Mouse (Mus musculus) brain, embryonic 14.5 days (tissue): ENCODE measurements at regions not wholly inside any gene's neighbourhood (a gene's known extent, or its start where the extent isn't known, plus 50 kb on each side); places are given as distances from the start of the nearest gene placed in this dataset.

Experiments used
- CTCF ChIP-seq: fragments of 200-500 bp; IDR thresholded peaks from 2 replicates; pipeline ENCODE4 v1.5.1; 2012; ENCODE audit warnings: inconsistent platforms, mild to moderate bottlenecking, moderate library complexity, borderline replicate concordance; ENCODE audit not compliant: insufficient read depth, insufficient read length; ENCODE audit errors: extremely low read depth
- POLR2A ChIP-seq: fragments of 200-500 bp; IDR thresholded peaks from 2 replicates; pipeline ENCODE4 v1.6.1; 2012; ENCODE audit warnings: mild to moderate bottlenecking, inconsistent platforms, borderline replicate concordance; ENCODE audit not compliant: poor library complexity, insufficient read depth, insufficient read length, severe bottlenecking; ENCODE audit errors: extremely low read depth

DNA sequence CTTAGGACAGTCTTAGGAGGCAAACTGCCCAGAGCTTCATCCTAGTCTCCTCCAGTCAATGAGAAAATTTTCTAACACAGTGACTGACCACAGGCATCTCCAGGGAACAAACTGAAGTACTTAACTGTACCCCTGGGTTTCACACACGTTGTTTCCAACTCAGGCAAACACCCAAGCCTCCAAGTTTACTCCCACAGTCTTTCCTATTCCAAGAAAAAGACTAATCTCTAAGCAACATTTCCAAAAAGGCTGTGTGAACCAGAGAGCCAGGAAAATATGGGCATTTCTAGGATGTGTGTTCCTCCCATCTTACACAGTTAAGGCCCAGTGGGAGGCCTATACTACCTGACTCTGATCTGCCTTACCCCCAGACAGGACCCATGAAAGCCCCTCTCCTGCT lies 74.6 kb downstream of the Dll1 start:
- TF ChIP-seq POLR2A (no peak), CTCF (no peak)
